Mouse (Mus musculus) T-helper 17 cell (primary cell): ENCODE data around the gene Adora2a.
"Not testable (repeated sequence)": the region's sequence is repeated elsewhere in the genome, so short reads cannot be mapped to it uniquely, and the experiment has no call there.

ENCODE experiments used
- in situ Hi-C, 2 experiments: fragments of 300-600 bp; cut with MboI, MseI; formaldehyde crosslinking; loops; 1 replicate in 1 of 2; 2 replicates in 1 of 2; pipeline ENCODE4 v1.15.1; 2025; ENCODE audit warnings: high pct_unique_total_duplicates in 2 of 2

The Adora2a gene

DNA sequence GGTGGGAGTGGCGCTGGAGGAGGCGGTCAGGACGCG, at the start of gene Adora2a:
Gene Adora2a (plus strand): TSS at position 6 of the 36 bp plus-strand sequence.
- in situ Hi-C loops, result loop anchor here in 1 of 2 experiments (5.0 kb wide), 1 partner anchor 121 kb away; no protein-coding TSS in a partner anchor

DNA sequence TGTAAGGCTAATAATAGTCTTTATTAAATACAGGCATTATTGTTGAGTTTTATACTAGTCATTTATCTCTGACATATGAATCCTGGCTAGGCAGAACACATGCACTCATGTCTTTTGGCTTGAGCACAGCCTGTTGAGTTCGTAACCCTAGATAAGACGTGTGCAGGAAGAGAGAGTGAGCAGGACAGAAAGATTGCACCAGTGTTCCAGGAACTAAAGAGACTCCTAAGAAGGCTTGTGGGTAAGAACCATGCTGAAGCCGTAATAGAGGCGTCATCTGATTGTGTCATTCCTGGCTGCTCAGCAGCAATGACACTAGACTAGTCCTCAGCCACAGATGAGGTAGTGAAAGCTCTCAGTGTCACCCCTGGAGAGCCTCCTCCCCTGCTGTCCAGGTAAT, 43.7 kb upstream of the Adora2a start:
- in situ Hi-C loops, result no loop called here

DNA sequence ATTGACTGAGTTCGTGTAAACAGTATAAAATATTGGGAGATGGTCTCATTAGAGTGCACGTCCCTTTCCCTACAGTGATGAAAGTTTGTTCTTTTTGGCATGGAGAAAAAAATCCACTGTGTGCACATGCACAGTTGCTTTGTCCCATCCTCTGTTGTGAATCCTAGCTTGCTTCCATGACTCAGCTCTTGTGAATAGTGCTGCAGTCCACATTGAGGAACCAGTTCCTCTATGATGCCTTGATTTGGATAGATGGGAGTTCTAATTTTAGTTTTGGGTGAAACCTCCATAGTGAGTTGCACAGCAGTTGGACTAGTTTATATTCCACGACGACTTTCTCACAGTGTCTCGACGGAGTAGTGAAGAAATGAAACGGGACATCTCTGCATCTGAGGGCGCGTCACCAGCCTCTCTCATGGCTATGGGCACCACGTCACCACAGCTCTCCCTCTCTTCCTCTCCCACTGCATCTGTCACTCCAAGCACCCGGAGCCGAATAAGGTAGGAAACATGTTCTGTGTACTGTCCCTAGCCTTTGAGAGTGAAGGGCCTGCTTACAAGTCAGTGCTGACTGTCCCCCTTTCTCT, 40.2 kb upstream of the Adora2a start:
- in situ Hi-C loops, result loop anchor here in 1 of 2 experiments (5.0 kb wide), 1 partner anchor 161 kb away; no protein-coding TSS in a partner anchor

DNA sequence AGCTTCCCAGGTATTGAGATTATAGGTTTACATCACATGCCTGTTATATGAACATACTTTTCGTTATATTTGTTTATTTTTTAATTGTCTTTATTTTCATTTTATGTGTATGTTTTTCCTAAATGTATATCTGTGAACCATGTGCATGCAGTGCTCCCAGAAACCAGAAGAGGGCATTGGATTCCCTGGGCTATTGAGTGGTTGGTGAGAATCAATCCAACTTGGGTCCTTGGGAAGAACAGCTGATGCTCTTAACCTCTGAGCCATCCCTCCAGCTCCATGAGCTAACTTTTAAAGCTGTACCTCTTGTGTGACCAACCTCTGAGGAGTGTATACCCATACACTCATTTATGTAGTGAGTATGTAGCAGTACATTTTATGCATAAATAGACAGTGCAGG, 39.2 kb upstream of the Adora2a start:
- in situ Hi-C loops, result loop anchor here in 1 of 2 experiments (5.0 kb wide), 1 partner anchor 160 kb away; no protein-coding TSS in a partner anchor

DNA sequence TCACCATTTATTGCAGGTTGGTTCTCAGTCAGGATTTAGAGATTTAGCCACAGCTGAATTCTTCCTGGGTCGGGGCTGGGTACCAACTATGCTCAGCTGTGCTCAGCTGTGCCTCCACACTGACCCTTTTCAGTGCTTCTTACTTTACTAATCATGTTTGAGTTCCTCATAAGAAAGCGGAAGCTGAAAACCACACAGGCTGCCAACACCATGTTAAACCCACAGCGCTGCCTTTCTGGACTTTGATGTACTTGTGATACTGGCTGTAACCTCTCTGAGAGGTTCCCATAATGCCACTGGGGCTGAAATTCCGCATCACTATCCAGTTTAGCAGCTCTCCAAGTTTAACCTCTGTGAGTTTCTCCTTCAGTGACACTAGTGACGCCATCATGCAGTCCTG, 34.0 kb upstream of the Adora2a start:
- in situ Hi-C loops, result no loop called here

DNA sequence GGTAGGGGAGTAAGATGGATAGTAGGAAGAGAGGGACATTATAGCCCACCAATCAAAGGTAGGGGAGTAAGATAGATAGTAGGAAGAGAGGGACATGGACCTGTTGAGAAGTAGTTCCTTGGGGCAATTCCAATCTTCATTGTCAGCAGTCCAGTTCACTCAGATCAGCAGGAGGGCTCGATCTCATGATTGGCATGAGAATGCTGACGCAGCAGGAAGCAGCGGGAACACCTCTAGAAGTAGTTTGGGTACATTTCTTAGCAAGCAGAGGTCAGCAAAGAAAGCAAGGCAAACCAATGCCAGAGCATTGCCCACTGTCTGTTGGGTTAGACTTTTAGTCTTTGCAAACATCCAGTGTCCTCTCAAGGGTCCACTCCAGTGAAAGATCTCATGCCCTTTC, 32.9 kb upstream of the Adora2a start:
- in situ Hi-C loops, result no loop called here

DNA sequence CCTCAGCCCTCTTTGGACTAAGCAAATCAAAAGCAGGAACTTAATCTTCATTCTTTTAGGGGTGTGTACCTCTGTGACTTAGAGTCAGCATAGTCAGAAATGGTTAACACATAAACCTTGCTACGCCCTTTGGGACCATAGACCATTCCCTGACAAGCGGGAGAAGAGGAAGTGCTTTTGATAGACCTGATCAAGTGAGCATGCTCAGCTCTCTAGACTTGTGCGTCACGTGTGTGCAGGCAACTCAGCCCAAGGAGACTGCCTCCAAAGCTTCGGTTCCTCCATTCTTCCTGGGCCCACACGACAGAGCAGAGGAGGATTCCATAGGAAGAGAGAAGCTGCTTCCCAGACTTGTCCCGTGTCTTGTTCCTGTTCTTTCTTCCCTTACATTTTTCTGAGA, 28.1 kb upstream of the Adora2a start:
- in situ Hi-C loops, result no loop called here

DNA sequence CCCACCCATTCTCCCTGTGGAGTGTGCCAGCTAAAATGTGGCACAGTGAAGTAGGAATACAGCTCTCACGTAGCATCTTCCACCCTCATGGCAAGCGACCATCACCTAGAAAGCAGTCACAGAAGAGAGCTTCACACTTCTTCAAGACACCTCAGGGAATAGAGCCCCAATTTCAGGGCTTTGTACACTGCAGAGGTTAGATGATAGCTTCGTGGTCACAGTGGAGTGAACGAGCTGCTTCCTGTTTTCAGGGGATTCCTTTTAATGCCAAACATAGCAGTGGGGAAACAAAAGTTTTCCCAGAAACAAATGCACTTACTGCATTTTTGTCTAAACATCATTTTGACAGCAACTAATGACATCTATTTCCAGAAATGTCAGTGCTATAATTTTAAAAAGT, 27.3 kb upstream of the Adora2a start:
- in situ Hi-C loops, result no loop called here

DNA sequence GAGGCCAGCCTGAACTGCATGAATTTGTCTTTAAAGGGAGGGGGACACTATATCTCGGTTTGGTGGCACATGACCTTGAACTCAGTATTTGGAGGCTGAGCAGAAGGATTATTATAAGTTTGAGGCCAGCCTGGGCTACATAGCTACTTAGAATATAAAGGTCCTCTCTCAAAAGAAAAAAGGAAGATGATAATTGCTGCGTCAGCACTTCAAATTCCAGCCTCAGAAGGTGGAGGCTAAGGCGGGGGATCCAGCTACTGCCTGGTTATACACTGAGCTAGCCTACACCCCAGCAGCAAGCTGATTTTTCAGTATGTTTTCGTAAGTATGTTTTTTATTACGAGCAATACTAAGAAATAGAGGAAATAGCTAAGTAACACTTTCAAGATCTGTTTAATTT, 26.0 kb upstream of the Adora2a start:
- in situ Hi-C loops, result no loop called here

DNA sequence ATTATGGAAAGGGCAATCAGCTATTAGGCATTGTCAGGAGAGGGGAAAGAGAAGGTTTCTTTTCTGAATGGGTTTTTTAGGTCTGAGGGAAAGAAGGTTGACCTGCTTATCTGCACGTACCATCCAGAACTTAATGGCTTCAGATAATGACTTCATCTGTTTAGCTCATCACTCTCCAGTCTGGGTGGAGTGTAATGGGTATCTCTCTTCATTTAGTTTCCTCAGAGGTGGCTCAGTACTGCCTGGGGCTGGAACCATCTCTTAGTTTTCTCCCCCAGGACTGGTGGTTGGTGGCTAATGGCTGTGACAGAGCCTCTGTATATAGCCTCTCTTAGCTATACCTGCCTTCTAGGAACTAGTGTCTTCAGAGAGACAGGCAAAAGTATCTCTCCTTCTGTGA, 25.3 kb upstream of the Adora2a start:
- in situ Hi-C loops, result no loop called here

DNA sequence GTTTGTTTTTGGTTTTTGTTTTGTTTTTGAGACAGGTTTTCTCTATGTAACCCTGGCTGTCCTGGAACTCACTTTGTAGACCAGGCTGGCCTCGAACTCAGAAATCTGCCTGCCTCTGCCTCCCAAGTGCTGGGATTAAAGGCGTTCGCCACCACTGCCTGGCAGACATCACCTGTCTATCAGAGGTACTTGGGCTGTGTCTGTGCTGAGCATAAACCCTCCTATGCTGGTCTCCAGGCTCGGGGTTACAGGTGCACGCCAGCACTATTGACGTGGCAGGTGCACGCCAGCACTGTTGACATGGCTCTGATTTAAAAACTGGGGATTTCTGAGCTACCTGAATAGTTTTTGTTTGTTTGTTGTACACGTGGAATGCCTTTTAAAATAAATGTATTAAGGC, 24.5 kb upstream of the Adora2a start:
- in situ Hi-C loops, result not testable (repeated sequence)

DNA sequence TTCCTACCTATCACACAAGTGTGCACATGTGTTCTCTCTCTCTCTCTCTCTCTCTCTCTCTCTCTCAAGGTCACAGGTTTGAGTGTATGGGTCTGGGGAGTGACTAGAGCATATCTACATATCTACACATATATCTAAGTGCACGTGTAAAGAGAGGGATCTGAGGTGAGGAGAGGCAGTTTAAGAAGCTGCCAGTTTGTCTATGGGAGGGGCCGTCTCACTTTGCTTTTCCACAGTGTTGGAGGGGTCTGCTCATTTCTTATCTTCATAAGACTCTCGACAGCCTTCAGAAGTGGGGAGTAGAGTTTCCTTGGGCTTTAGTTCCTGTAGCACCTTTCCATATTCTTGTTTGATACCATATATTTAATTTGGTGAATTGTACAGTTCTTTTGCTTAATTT, 23.4 kb upstream of the Adora2a start:
- in situ Hi-C loops, result no loop called here

DNA sequence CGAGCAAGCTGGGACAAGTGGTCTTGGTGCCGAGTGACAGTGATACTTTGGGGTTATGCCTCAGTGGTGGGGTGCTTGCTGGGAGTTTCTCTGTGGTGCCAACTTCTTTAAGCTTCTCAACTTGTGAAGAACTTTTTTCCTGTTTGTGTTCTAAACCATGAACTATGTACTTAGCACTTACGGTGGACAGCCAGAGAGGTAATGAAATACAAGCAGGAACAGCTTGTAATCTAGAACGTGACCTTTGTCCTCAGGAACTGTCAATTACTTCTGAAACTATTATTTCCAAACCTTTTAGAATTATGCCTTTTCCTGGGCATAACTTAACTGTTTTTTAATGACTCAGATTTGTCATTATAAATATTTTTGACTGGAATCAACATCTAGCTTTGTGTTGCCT, 22.3 kb upstream of the Adora2a start:
- in situ Hi-C loops, result no loop called here

DNA sequence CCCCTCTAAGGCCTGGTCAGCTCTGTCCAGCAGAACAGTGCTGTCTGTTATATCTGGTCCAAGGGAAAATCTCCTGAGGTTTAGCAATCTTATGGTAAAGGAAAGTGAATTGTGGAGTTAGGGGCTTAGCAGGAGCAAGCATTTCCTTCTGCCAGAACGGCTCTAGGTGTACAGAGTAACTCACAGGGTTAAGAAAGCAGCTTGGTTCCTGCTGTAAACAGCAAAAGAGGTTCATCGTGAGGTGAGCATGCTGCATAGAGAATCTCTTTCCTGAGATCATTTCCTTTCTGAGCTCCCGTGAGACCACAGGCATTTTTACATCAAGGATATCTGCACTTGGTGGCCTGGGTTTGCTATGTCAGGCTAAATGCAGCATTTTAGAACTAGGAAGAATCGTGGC, 21.8 kb upstream of the Adora2a start:
- in situ Hi-C loops, result no loop called here

DNA sequence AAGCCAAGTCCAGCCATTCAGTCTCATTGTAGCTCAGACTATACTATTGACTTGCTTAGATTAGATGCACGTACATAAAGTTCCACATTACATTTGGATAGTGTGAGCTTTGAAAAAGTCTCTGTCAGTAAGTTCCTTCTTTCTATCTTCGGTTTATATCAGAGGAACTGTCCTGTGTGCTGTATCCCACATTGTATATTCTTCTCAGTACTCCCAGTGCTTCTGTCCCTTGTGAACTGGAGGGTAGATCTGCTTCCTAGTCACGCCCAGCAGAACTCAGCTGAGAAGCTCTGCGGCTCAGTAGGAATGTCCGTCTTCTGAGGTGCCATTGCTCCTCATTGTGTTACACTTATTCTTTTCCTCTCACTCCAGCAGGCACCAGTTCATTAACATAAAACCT, 18.1 kb upstream of the Adora2a start:
- in situ Hi-C loops, result no loop called here

DNA sequence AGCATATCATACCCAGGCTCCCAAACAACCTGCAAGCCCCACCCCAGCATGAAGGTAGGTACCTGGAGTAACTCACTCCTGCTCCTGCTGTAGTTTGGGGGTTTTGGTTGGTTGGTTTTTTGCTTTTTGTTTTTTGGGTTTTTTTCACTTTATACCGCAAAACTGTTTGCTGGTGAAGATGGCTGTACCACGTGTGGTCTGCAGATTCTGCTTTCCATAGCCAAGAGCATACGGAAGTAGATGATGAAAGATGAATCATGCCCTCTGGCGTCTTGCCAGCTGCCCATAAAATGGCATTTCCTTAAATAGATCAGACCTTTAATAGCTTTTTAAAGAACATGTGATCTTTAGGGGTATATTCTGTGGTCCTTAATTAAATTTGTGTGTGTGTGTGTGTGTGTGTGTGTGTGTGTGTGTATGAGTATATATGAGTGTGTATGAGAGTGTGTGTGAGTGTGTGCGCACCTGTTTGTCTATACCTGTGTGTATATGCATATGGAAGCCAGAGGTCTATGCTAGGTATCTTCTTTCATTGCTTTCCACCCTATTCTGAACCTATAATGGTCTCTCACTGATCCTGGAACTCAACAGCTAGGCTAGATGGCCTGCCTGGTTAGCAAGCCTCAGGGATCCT, 16.8 kb upstream of the Adora2a start:
- in situ Hi-C loops, result no loop called here

DNA sequence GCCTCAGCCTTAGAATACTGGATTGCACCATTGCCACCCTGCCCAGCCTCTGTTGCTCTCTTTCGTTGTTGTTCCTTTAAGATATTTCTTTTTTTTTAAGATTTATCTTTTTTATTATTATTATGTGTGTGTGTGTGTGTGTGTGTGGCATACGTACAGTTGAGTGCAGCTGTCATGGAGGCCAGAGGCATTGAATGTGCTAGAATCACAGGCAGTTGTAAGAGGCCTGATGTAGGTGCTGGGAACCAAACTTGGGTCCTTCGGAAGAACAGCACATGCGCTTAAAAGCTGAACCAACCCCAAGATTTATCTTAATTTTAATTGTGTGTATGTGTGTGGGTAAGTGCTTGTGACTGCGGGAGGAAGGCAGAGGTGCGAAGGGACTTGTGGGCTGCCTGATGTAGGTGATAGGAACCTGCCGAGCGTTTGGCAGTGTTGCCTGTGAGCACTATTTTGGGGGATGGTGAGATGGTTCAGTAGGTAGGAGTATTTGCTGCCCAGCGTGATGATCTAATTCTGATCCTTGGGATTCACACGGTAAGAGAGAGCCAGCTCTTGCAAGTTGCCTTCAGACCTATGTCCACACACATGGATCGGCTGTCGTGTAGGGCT, 15.4 kb upstream of the Adora2a start:
- in situ Hi-C loops, result no loop called here

DNA sequence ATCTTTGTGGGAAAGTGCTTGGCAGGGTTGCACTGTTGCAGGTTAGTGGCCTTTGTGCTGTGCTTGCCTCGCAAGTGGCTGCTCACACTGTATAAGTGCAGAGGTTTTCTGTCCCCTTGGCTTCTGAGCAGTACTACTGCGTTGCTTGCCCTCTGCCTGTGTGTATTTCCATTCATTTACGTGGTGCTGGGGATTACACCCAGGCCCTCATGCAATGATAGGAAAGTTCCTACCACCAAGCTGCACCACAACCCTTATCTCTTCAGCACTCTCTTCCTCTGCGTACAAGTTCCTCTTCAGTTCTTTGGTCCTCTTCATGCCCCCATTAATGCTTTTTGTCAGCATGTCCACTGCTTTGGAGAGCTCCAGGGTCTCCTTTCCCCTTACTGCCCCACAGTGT, 14.7 kb upstream of the Adora2a start:
- in situ Hi-C loops, result no loop called here

DNA sequence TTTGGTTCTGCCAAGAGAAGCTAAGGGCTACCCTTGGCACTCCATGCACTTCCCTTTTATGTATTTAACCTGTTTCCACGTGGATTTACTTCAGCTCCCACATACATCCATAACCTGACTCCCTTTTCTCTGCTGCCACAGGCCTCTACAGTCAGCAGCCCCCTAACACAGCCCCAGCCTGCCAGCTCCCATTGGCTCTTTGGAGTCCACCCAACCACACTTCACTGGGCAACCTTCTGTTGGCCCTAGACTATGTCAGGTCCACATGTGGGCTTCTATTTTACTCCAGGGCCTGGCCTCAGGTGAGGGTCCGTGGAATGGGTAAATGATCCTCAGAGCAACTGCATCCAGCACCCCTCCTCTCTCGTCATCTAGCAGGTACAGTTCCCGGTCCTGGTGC, 14.1 kb upstream of the Adora2a start:
- in situ Hi-C loops, result no loop called here

DNA sequence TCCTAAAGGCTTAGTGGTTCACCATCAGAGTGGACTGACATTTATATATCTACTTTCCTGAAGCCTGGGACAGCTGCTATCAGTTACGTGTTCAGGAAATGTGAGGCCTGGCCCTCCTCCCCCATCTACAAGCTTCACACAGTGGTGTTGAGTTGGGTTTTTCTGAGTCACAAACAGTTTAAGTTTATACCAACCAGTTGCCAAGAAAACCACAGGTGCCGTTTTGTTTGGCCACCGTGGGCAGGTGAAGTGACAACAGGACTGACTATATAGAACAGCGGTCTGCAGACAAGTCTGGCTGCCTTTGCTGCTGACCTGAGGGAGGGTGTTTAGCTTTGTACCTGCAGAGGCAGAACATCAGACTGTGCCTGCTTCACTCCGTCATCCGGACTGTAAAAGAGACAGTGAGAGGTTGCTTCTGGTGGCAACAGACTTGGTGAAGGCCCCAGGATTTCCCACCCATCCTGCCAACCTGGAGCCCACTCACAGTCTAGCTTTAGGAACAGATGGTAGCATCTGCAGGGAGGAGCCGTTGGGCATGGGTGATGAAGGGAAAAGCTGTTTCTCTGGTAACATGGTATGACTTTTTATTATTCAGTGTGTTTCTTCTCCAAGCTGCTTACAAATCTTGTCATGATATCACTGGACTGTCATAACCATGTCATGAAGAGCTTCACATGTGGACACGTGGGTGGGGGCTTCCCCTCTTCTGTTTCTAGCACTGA, 13.2 kb upstream of the Adora2a start:
- in situ Hi-C loops, result no loop called here

DNA sequence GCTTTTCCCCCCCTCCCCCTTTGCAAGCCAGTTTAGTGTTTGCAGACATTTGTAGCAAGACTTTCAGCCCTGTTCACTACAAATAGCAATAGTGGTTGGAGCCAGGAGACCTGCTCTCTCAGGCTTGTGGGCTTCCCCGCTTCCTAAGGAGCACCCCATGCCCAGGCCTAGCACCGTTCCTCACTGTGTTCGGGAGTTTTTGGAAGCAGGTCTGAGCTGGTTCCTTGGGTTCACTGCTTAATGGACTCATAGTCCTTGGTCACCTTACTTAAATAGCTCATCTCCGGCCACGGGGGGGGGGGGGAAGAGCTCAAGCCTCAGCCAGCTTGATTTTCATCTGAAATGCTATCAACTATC, 12.7 kb upstream of the Adora2a start:
- in situ Hi-C loops, result no loop called here

DNA sequence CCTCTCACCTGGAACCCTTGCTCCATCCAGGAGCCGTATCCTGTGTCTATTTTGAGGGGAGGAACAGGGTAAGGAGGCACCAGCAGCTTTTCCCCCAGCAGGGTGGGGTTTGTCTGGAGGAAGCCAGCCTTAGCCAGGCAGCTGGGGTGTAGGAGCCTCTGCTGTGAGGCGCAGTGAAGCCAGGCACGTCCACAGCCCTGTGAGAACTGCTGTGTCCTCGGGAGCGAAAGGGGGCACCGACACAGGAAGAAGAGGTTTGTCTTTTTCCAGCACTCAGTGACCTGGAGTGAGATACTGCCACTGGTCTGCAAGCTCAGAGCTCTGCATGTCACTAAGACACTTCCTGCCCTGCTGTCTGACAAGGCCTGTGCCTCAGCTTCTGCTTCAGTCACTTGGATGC, 12.3 kb upstream of the Adora2a start:
- in situ Hi-C loops, result no loop called here

DNA sequence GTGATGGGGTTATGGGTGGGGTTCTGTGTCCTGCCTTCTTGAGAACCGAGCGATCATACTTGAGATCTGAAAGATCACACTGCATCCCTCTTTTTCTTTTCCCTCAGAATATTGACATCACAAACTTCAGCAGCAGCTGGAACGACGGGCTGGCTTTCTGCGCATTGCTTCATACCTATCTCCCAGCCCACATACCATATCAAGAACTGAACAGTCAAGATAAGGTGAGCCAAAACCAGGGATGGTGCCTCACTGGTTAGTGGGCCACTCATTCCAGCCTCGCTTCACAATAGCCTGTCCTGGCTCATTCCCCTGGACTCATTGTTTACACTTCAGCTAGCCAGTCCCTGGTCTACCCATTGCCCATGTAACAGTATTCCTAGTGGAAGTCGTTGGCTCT, 9.5 kb upstream of the Adora2a start:
- in situ Hi-C loops, result no loop called here
